Mouse (Mus musculus): ENCODE measurements around the gene Mettl16.

Gene Mettl16

GRCm38 (mm10) chr11:74832503-74833143 is 62.0 kb downstream of the Mettl16 start:
- DNase-seq, result peak; percentile 70

DNA sequence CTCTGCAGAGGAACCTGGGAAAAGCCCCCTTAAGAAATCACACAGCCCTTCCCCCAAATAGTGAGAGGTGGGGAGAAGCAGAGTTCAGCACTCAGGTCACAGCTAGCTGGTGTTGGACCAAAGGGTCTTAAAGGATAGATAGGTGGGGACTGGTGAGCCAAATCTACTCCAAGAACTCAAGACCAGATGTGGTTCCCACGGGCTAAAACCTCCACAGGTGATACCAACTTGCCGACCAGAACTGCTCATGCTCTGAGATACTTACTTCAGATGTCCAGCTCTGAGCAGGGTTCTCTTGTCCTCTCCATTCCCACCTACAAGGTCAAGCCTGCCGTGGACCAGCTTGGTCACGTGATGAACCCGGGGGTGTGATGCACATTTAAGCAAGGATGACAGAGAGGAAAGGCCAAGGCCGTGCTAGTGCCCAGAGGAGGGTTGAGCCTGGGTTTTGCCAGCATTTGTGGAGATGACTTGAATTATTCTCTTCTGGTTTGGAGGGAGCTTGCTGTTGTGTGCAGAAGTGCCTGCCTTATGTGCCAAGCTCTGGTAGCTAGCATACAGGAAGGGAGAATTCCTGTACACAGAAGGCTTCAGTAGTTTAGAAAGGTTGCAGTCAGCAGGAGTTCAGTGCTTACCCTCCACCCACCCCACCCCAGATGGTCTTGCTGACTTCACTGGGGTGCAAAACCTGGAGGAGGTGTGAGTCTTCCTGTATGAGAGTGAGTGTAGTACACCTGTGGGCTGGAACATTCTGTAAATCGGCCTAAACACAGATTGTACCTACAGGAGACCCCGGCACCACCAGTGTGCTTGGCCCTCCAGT is 63.1 kb downstream of the Mettl16 start:
- DNase-seq, result no peak

- DNase-seq, result no peak
Measured at GRCm38 (mm10) chr11:74834359-74834638, 63.7 kb downstream of the Mettl16 start.

DNA sequence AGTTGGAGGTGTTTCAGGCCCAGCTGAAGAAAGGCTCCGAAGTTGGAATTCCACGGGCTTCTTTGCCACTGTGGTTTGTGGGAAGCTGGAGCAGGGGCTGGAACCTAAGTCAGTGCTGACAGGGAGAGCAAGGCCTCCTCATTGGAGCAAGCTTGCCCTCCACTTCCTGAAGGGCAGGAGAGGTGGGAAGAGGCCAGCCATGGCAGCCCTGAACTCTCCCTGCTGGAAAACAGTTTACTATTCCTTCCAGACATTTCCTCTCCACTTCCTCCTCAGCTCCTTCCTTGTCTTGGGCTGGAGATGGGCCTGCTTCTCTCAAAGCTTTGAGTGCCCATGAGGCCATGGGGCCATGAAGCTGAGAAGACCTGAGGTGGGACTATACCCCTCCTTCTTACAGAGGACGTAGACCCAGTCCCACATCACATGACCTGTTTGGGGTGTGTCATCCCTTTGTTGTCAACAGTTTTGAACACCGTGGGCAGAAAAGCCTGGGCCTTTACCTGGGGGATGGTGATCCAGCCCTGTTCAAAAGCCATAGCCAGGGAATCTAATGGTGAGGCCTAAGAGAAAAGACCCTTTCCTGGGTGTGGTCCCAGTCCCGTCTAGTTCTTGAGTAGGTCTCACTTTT is 64.1 kb downstream of the Mettl16 start:
- DNase-seq, result no peak

GRCm38 (mm10) chr11:74835593-74836224 is 65.1 kb downstream of the Mettl16 start:
- no peak for DNase-seq

GRCm38 (mm10) chr11:74836225-74837055 is 65.8 kb downstream of the Mettl16 start:
- DNase-seq, result no peak

DNA sequence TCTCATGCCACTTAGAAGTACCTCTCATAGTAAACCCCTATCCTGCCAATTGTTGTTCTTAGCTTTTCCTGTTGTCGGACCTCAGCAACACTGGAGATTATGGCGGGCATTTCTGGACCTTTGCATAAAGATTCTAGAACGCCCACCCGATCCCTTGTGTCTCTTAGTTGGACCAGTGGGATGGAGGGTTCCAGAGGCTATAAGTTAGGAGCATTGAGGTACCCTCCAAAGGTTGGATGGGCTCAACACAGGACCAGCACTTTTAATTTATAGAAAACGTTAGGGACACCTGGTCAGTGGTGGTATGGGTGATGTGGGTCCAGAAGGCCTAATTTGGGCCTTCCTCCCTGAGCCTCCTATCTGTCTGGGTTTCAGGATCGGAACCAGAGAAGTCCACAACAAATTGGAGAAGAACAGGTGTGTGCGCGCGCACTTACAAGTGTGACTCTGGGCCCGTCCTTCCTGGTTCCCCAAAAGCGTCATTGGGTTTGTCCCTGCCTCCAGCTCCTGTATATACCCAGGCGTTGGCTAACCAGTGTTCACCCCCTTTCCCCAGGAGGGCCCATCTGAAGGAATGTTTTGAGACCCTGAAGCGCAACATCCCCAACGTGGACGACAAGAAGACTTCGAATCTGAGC is 66.5 kb downstream of the Mettl16 start:
- DNase-seq, result no peak

DNA sequence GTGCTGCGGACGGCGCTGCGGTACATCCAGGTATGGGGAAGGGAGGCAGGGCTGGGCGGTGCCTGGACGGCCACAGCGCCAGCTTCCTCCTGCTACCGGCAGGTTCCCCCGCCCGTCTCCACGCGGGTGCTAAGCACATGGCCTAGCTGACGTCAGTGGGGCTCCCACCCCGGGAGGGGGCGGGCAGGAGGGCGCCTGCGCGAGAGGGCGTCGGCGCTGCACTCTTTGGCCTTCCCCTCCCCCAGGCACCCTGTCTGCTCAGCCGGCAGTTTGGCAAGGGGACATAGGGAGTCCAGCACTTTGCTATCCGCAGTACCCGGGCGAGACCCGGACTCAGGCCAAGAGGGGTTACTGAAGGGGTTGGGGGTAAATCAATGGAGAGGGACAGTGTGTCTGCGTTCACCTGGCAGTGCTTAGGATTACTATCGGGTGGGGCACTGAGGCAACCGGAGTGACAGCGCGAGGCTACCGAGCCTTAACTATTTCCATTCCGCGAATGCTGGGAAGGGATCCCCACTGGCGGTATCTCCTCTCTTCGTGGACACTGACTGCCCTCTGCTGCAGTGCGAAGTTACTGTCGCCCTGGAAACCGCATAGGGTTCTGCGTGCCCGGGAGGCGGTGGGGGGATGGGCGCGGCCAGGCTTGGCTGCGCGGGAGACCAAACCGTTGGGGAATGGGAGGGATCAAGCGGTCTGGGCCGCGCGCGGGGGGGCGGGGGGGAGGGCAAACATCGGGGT is 67.2 kb downstream of the Mettl16 start:
- peak; percentile 97 for DNase-seq

DNA sequence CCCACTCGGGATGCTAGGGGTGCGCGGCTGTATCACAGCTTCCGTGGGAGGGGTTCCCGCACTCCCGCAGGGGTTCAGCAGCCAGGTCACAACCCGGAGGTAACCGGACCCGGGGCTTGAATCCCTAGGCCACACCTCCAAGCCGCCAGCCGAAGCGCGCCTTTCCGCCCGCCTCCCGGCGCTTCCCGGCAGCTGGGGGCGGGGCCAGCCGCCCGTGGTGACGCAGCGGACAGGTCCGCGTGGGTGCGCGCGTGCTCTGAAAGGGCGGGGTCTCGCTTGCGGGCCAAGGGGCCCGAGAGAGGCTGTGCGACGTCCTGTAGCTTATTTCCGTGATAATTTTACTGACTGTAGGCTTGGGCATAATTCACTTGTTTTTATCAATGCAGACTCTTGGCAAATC is 67.8 kb downstream of the Mettl16 start:
- peak; percentile 96 for DNase-seq

GRCm38 (mm10) chr11:74838971-74839370 is 68.3 kb downstream of the Mettl16 start:
- peak; percentile 64 for DNase-seq

DNA sequence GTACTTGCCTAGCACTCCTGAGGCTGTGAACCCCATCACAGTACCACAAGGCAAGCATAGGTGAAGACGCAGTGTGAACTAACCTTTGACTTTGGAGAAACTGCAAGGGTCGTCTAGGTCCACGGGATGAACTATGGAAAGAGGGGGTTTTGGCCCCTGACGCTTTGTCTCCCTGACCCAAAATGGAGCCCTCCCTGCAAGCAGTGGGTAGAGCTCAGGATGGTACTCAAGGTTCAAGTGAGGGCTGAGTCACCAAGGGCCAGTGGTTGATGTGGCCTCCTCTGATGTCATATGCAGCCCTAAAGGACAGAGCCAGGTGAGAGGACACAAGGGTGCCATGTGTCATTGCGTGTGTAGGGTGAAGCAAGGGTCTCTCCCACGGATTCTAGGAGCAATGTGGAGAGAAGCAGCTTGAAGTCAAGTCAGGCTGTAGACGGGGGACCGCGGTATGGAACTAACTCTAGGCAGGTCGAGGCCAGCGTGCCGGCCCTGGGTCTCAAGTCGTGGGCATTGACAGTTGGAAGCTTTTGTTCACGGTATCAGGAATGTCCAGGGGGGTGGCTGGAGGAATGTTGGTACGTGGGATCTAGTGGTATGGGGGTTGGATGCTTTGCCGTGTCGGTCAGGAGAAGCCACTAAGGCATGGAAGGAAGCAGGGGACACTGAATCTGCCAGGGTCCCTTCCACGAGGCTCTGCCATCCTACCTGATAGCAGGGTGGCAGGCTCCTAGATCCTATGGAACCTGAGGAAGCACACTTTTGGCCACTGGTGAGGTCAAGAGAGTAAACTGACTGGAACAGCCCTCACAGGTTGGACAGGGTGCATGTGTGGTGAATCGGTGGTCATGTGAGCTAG is 69.5 kb downstream of the Mettl16 start:
- DNase-seq, result no peak

DNA sequence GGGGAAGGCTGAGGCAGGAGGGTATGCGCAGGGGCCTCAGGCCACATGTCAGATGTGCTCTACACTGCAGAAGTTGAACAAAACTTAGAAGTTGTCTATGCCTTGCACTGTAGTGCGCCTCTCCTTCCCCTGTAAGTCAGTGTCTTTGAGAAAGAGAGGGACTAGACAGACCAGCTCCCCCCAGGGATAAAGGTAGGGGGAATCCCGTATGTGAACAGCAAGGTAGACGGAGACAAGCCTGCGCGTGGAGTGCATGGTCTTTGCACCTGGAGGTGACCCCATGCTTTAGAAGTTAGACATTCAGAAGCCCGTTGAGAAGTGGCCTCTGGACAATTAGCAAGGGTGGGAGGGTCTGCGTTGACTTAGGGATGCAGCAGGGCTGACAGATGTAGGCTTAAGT is 70.1 kb downstream of the Mettl16 start:
- DNase-seq, result no peak

- DNase-seq, result no peak
Measured at GRCm38 (mm10) chr11:74841366-74841765, 70.7 kb downstream of the Mettl16 start.

DNA sequence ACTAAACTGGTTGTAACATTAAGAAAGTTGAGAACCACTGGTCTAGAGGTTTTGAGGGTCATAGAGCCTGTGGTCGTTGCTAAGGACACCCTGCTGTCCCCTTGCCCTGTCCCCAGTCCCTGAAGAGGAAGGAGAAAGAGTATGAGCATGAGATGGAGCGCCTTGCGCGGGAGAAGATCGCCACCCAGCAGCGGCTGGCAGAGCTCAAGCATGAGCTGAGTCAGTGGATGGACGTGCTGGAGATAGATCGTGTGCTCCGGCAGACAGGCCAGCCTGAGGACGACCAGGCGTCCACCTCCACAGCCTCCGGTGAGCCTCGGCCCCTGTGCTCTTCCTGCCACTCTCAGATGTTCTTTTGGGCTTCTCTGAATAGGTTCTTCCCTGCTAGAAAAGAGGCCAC is 71.4 kb downstream of the Mettl16 start:
- DNase-seq, result no peak

DNA sequence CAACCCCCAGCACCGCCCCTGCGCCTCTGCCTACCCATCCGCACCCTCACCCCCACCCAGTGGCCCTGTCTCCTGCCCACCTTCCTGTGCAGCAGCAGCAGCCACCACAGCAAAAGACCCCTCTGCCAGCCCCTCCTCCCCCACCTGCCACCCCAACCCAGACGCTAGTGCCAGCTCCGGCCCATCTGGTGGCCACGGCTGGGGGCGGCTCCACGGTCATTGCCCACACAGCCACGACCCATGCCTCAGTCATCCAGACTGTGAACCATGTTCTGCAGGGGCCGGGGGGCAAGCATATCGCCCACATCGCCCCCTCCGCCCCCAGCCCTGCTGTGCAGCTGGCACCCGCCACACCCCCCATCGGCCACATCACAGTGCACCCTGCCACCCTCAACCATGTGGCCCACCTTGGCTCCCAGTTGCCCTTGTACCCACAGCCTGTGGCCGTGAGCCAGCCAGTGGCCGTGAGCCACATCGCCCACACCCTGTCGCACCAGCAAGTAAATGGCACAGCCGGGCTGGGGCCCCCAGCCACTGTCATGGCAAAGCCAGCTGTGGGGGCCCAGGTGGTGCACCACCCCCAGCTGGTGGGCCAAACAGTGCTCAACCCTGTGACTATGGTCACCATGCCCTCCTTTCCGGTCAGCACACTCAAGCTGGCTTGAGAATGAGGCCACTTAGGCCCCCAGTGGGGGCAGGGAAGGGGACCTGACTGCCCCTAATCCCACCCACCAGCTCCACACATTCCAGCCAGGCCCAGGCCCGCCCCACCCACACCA is 72.2 kb downstream of the Mettl16 start:
- DNase-seq, result no peak

- no peak for DNase-seq
Measured at GRCm38 (mm10) chr11:74843435-74843714, 72.7 kb downstream of the Mettl16 start.

DNA sequence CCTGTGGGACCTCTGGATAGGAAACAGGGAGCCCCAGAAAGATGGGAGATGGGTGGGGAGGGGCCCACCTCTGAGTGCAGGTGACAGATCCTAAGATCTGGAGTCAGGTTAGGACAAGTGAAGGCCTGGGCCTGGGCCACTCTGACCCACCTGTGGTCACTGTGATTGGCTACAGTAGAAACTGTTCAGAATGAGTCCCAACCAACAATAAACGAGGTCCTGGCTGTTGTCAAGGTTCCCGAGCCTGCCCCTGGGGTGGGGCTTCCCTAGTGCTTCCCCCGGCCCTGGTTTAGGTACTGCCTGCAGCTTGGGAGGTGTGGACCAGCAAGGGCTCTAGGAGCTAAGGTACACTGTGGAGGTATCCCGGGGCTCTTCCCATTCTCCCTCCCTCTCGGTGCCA is 73.1 kb downstream of the Mettl16 start:
- DNase-seq, result no peak

- no peak for DNase-seq
Measured at GRCm38 (mm10) chr11:74845784-74846183, 75.2 kb downstream of the Mettl16 start.

DNA sequence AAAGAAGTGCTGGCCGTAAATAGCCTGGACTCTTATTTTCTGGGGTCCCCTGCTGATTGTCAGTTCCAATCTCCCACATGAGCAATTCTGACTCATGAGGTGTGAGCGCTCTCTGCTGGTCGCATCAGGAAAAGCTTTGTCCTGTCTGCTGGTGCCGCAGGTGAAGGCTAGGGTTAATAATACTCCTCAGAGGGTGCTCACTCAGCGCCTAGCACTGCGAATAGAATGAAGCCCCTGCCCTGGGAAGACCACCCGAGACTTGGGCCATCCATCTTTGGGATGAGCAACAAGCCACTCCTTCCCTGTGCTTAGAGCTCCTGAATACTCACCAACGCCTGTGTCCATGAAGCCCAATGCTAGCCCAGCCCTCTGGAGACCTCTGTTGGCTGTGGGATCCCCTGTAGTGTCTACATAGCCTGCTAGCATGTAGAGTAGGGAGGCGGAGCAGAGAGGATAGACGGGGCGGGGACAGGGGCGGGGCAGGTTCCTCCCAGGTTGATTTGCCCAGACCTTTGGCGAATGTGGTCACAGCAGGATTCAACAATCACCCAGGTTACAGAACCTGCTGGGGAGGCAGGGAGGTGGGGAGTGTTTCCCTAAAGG is 77.4 kb downstream of the Mettl16 start:
- peak; percentile 84 for DNase-seq
